Mouse (Mus musculus) lung, postnatal 25 days (tissue): ENCODE measurements around the gene Pygo2.

Source experiments
- DNase-seq: peaks from one replicate; pipeline ENCODE4 v3.0.0; 2022; ENCODE audit warnings: low spot score

Gene Pygo2

DNA sequence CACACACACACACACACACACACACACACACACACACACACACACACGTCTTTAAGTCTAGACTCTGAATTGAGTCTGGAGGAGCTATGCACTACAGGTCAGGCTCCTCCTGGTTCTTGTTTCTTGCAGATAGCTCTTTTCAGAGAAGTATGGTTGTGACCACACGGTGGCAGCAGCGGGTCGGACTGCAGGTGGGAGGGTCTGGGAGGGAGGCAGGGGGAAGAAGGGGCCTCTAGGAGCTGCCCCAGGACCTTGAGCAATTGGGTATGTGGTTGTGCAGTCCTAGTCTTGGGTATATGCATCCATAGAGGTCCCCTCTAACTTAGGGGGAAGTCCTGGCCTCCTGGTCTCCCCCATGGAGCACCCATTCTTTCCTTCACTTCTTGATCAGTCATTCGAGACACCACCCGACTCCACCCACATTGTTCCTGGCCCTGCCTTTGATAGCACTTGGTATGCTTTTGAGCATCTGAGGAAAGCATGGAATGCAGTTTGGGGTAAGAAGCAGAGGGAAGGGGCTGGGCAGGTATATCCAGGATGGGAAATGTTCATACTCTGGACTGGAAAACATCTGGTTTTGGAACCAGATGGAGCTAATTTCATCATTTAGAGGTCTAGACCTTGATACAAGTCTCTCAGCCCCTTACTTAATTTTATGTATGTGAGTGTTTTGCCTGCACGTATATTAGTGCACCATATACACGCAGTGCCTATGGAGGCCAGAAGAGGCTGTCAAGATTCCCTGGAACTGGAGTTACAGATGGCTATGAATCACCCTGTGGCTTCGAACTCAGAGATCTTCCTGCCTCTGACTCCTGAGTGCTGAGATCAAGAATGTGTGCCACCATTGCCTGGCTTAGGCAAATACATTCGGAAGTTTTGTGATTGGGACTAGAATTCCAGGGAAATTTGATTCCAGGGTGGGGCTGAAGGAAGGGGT is 27.0 kb downstream of the Pygo2 start:
- peak; percentile 70 for DNase-seq

DNA sequence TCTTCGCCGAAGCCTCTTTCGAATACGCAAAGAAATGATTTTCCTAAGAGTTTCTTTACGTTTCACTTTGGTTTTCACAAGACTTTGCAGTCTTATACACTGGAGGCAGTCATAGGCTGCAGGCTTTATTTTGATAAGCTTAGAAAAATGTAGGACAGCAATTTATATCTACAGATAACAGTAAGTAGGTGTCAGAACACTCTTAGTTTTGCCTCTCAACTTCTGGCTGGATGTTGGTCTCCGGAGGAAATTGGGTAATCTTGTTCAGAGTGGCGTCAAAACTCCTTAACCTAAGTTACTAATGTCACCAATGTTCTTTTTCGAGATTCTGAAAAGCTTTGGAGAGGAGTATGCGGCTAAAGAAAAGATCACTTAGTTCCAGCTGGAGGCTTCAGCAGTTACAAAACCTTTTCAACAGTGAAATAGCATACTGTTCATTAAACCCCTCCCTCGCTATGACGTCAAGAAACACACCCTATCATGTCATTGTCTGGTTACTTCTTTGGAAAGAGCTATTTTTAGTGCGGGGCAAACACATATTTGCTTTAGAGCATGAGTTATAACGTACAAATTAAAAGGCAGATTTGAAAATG is 28.5 kb downstream of the Pygo2 start:
- DNase-seq: peak; percentile 84

DNA sequence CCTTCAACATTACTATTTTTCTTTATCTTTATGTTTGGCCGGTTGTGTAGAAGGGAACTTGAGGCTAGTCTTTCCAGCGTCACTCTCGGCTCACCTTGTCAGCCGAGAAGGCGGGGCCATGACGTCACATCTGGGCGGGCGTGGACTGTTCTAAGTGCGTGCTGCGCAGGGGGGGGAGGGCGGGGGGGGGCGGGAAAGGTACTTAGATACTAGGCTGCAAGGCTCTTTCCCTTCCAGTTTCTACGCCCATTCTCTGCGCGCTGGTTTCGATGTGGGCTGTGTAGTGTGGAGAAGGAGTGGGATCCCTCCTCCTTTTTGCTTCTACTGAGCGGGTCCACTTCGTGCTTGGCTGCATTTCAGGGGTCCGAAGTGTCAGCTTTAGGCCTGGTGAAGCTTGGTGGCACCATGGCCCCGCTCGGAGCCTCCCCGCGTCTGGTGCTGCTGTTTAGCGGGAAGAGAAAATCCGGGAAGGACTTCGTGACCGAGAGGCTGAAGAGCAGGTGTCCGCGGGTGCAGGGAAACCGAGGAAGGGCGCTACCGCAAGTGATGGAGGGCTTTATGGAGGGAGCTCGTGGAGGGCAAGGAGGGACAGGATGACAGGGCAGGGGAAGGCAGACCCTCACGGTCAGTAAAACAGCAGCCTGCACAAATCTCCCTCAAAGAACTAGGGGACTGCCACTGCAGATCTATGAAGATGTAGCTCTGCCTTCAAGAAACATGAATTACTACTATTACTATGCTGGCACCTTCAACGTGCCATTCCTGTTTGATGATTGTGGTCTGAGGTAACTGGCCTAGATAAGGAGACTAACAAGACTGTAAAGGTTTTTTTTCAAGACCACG is 29.2 kb downstream of the Pygo2 start:
- DNase-seq: peak; percentile 93

DNA sequence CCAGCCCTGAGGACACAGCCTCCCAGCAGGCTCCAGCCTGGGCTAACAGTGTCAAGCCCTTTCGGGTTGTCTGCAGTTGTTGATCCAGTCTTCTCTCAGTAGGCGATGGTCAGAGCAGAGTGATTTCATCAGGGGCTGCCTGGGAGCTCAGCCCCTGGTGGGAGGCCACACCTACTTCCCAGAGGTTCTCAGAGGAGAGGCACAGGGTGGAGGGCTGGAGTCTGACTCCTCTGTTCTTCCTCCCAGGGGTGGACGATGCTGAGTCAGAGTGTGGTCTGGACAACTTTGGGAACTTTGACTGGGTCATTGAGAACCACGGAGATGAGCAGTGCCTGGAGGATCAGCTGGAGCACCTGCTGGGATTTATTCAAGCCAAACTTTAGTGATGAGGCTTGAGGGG is 38.3 kb downstream of the Pygo2 start:
- no peak for DNase-seq

DNA sequence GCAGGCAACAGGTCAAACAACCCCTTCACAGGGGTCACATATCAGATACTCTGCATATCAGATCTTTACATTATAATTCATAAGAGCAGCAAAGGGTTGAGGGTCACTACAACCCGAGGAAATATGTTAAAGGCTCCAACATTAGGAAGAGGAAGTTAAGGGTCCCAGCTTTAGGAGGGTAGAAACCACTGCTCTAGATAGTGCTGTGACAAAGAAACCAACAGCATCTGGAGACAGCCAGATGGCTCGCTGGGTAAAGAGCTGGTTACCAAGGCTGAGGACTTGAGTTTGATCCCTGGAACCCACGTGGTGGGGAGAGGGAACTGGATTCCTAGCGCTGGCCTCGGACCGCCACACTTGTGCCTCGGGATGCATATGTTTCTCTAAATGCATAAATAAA is 42.3 kb downstream of the Pygo2 start:
- DNase-seq: no peak

DNA sequence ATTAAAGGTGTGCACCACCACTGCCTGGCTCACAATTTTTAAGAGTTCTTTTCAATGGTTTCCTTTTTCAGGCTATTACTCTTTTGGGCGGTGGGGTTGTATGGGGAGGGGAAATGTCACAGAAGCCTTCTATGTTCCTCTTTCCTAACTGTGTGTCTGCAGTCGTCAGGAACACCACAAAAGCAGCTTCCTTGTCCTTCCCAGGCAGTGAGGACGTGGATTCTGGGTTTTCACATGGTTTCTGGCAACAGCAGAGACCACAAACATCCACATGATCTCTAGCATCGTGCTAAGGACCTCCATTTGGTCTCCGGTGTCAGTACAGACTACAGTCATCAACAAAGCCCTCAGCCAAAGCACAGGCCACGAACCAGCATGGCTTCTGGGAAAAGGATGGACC is 43.8 kb downstream of the Pygo2 start:
- DNase-seq: no peak

DNA sequence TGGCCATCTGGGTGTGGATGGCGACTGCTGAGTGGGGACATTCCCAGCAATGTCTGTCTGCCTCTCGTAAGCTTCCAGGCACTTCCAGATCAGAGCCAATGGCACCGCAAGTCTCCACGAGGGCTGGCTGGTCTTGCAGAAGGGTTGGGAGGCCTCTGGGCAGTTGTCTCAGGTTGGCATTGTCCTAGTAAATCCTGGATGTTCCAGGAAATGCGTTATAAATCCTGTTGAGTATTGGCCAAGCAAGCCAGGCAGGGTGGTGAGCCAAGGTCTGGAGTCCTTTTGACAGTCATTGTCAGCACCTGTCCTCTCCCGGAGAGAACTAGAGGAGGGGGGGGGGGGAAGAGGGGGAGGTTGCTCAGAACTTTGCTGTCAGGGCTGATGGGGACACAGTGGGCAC is 49.0 kb downstream of the Pygo2 start:
- DNase-seq: no peak

DNA sequence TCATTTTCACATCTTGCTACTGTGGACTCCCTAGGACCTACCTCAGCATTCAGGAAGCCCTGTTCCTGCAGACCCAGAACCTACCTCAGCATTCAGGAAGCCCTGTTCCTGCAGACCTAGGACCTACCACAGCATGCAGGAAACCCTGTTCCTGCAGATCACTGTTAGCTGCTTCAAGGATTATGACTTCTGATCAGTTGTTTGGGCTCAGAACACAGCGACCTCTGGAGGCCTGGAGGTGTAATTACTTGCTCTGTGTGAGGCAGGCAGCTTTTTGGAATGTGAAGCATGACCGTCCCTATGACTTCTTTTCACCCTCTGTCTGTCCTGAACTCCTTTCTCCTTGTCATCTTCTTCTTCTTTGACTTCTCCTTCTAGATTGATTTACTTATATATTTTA is 51.5 kb downstream of the Pygo2 start:
- no peak for DNase-seq

DNA sequence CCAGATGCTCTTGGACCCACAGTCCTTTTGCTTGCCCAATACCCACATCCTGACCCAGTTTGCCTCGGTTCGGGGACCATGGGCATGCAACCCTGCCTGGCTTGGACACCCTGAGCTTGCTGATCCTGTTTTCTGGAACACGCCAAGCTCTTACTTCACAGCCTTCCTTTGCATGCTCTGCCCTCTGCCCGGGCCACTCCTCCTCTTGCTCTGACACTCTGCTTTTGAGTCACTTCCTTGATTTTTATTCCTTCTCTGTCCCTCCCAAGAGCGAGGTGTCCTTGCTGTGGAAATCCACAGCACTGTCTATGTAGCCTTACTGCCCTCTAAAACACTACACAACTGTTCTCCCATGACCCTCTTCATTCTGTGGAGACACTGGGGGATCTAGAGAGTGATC is 52.2 kb downstream of the Pygo2 start:
- DNase-seq: no peak
